Mouse (Mus musculus): ENCODE data around the gene Prep. TPM values are rescaled to one million over a fixed set of nuclear protein-coding genes. Genes with fewer than 3 reads are reported as not detected.
"Not testable (repeated sequence)": the region's sequence is repeated elsewhere in the genome, so short reads cannot be mapped to it uniquely, and the experiment has no call there.

The Prep gene
- polyA plus RNA-seq, 1 experiment = 6.9 TPM

- no peak for DNase-seq (ENCODE audit: extremely low spot score in 1 of 2, low spot score in 1 of 2)
These were observed 8.6 kb downstream of the Prep start for GRCm38 (mm10) chr10:45075491-45076051.

GRCm38 (mm10) chr10:45076585-45076984 is 9.6 kb downstream of the Prep start:
- DNase-seq (ENCODE audit: extremely low spot score in 1 of 2, low spot score in 1 of 2) = no peak

GRCm38 (mm10) chr10:45077353-45077752 is 10.3 kb downstream of the Prep start:
- no peak for DNase-seq (ENCODE audit: extremely low spot score in 1 of 2, low spot score in 1 of 2)

GRCm38 (mm10) chr10:45079756-45080155 is 12.8 kb downstream of the Prep start:
- no peak for DNase-seq (ENCODE audit: extremely low spot score in 1 of 2, low spot score in 1 of 2)

GRCm38 (mm10) chr10:45080490-45080889 is 13.5 kb downstream of the Prep start:
- no peak for DNase-seq (ENCODE audit: extremely low spot score in 1 of 2, low spot score in 1 of 2)

- DNase-seq (ENCODE audit: extremely low spot score in 1 of 2, low spot score in 1 of 2) = no peak
These were observed 15.7 kb downstream of the Prep start for GRCm38 (mm10) chr10:45082730-45083129.

- DNase-seq (ENCODE audit: extremely low spot score in 1 of 2, low spot score in 1 of 2) = not testable (repeated sequence)
These were observed 17.0 kb downstream of the Prep start for GRCm38 (mm10) chr10:45084002-45084401.

GRCm38 (mm10) chr10:45084471-45084870 is 17.5 kb downstream of the Prep start:
- no peak for DNase-seq (ENCODE audit: extremely low spot score in 1 of 2, low spot score in 1 of 2)

- DNase-seq (ENCODE audit: extremely low spot score in 1 of 2, low spot score in 1 of 2) = no peak
These were observed 18.3 kb downstream of the Prep start for GRCm38 (mm10) chr10:45085315-45085714.

- DNase-seq (ENCODE audit: extremely low spot score in 1 of 2, low spot score in 1 of 2) = no peak
These were observed 19.6 kb downstream of the Prep start for GRCm38 (mm10) chr10:45086637-45087036.

- DNase-seq (ENCODE audit: extremely low spot score in 1 of 2, low spot score in 1 of 2) = no peak
These were observed 24.6 kb downstream of the Prep start for GRCm38 (mm10) chr10:45091462-45092079.

- peak in 1 of 2 experiments; percentile 42 for DNase-seq (ENCODE audit: extremely low spot score in 1 of 2, low spot score in 1 of 2)
These were observed 25.4 kb downstream of the Prep start for GRCm38 (mm10) chr10:45092080-45093056.

- peak in 1 of 2 experiments; percentile 81 for DNase-seq (ENCODE audit: extremely low spot score in 1 of 2, low spot score in 1 of 2)
These were observed 31.7 kb downstream of the Prep start for GRCm38 (mm10) chr10:45098751-45099150.

GRCm38 (mm10) chr10:45100473-45100872 is 33.5 kb downstream of the Prep start:
- no peak for DNase-seq (ENCODE audit: extremely low spot score in 1 of 2, low spot score in 1 of 2)

GRCm38 (mm10) chr10:45103184-45103583 is 36.2 kb downstream of the Prep start:
- no peak for DNase-seq (ENCODE audit: extremely low spot score in 1 of 2, low spot score in 1 of 2)

GRCm38 (mm10) chr10:45104098-45104497 is 37.1 kb downstream of the Prep start:
- no peak for DNase-seq (ENCODE audit: extremely low spot score in 1 of 2, low spot score in 1 of 2)

GRCm38 (mm10) chr10:45104535-45105079 is 37.6 kb downstream of the Prep start:
- DNase-seq (ENCODE audit: extremely low spot score in 1 of 2, low spot score in 1 of 2) = no peak

- DNase-seq (ENCODE audit: extremely low spot score in 1 of 2, low spot score in 1 of 2) = no peak
These were observed 39.5 kb downstream of the Prep start for GRCm38 (mm10) chr10:45106541-45106940.

GRCm38 (mm10) chr10:45107313-45107712 is 40.3 kb downstream of the Prep start:
- no peak for DNase-seq (ENCODE audit: extremely low spot score in 1 of 2, low spot score in 1 of 2)

- peak in 1 of 2 experiments; percentile 38 for DNase-seq (ENCODE audit: extremely low spot score in 1 of 2, low spot score in 1 of 2)
These were observed 42.0 kb downstream of the Prep start for GRCm38 (mm10) chr10:45109041-45109440.

GRCm38 (mm10) chr10:45109974-45110373 is 43.0 kb downstream of the Prep start:
- DNase-seq (ENCODE audit: extremely low spot score in 1 of 2, low spot score in 1 of 2) = no peak
